Mouse (Mus musculus) neutrophil, adult 5-6 weeks (primary cell): ENCODE results near the gene Gamt. TPM values are rescaled to one million over a fixed set of nuclear protein-coding genes. Genes with fewer than 3 reads are reported as not detected.
A peak's percentile ranks its signal among the peaks of the same experiment; 100 is the strongest.

Experiments
- ATAC-seq: fragments of 151-379, 151-347 bp; 2 replicates; pipeline ENCODE4 v1.8.0; 2017; ENCODE audit warnings: mild to moderate bottlenecking, moderate TSS enrichment; ENCODE audit not compliant: insufficient number of reproducible peaks, poor library complexity, low FRiP score, severe bottlenecking; ENCODE audit errors: extremely low read depth
- total RNA-seq: library from RNA; stranded (forward); fragments of 200-1000 nt; gene quantifications from 2 replicates; pipeline ENCODE4 v1.2.3, GENCODE M21; 2017

The Gamt gene
- 0.70 and 2.7 TPM in 2 replicates for total RNA-seq

GRCm38 (mm10) chr10:80260642-80261584 lies at the start of gene Gamt, which contains the start of gene Dazap1:
TSS of gene Gamt (minus strand) at chr10:80261012.
TSS of gene Dazap1 (plus strand) at chr10:80261486.
- ATAC-seq: peak; percentile 43

GRCm38 (mm10) chr10:80304862-80305261 lies 44.0 kb upstream of the Gamt start:
- peak; percentile 53 for ATAC-seq

- no peak for ATAC-seq
Observed at GRCm38 (mm10) chr10:80304458-80304857, 43.6 kb upstream of the Gamt start.

- ATAC-seq: no peak
Observed at GRCm38 (mm10) chr10:80302471-80302881, 41.7 kb upstream of the Gamt start.

GRCm38 (mm10) chr10:80302082-80302355 lies 41.2 kb upstream of the Gamt start:
- ATAC-seq: no peak

- no peak for ATAC-seq
Observed at GRCm38 (mm10) chr10:80301256-80302081, 40.7 kb upstream of the Gamt start.

- no peak for ATAC-seq
Observed at GRCm38 (mm10) chr10:80300672-80301181, 39.9 kb upstream of the Gamt start.

- ATAC-seq: no peak
Observed at GRCm38 (mm10) chr10:80299824-80300223, 39.0 kb upstream of the Gamt start.

- no peak for ATAC-seq
Observed at GRCm38 (mm10) chr10:80299301-80299700, 38.5 kb upstream of the Gamt start.

GRCm38 (mm10) chr10:80298571-80299281 lies 37.9 kb upstream of the Gamt start:
- ATAC-seq: no peak

GRCm38 (mm10) chr10:80297526-80298133 lies 36.8 kb upstream of the Gamt start:
- ATAC-seq: no peak

GRCm38 (mm10) chr10:80296824-80297223 lies 36.0 kb upstream of the Gamt start:
- ATAC-seq: no peak

GRCm38 (mm10) chr10:80295618-80296425 lies 35.0 kb upstream of the Gamt start, which contains the start of gene Apc2:
TSS of gene Apc2 (plus strand) at chr10:80295977.
- peak; percentile 39; the same call in 1 of the 2 replicates for ATAC-seq

GRCm38 (mm10) chr10:80294788-80295303 lies 34.0 kb upstream of the Gamt start:
- no peak for ATAC-seq

GRCm38 (mm10) chr10:80294311-80294710 lies 33.5 kb upstream of the Gamt start:
- ATAC-seq: no peak

GRCm38 (mm10) chr10:80293325-80293724 lies 32.5 kb upstream of the Gamt start:
- no peak for ATAC-seq

- ATAC-seq: peak; percentile 91
Observed at GRCm38 (mm10) chr10:80292251-80293146, 31.7 kb upstream of the Gamt start, which contains the start of gene Rps15. TSS of gene Rps15 (plus strand) at chr10:80292453.
